Mouse (Mus musculus) G1E-ER4 (cell line): ENCODE results near the gene Spem1. TPM values are rescaled to one million over a fixed set of nuclear protein-coding genes. Genes with fewer than 3 reads are reported as not detected.

Experiments
- GATA1 ChIP-seq: IDR thresholded peaks from one replicate; pipeline ENCODE4 v1.8.0; 2012; ENCODE audit warnings: low read length, inconsistent platforms
- polyA plus RNA-seq: library from polyadenylated mRNA; stranded (reverse); fragments of >175 nt; gene quantifications from 2 replicates; pipeline ENCODE4 v1.2.3, GENCODE M21; 2012

The Spem1 gene
- polyA plus RNA-seq, 1 experiment = not detected

- TF ChIP-seq GATA1 = no peak
Measured at GRCm38 (mm10) chr11:69791420-69791819, 30.6 kb downstream of the Spem1 start.

- no peak for TF ChIP-seq GATA1
Measured at GRCm38 (mm10) chr11:69789431-69789830, 32.5 kb downstream of the Spem1 start.

GRCm38 (mm10) chr11:69787306-69787705 is 34.7 kb downstream of the Spem1 start:
- no peak for TF ChIP-seq GATA1

- TF ChIP-seq GATA1 = no peak
Measured at GRCm38 (mm10) chr11:69784793-69785272, 37.1 kb downstream of the Spem1 start.

- TF ChIP-seq GATA1 = no peak
Measured at GRCm38 (mm10) chr11:69781828-69782227, 40.2 kb downstream of the Spem1 start.

- TF ChIP-seq GATA1 = no peak
Measured at GRCm38 (mm10) chr11:69778985-69779384, 43.0 kb downstream of the Spem1 start.

- TF ChIP-seq GATA1 = no peak
Measured at GRCm38 (mm10) chr11:69778258-69778982, 43.6 kb downstream of the Spem1 start.

- TF ChIP-seq GATA1 = no peak
Measured at GRCm38 (mm10) chr11:69777504-69778257, 44.3 kb downstream of the Spem1 start.

GRCm38 (mm10) chr11:69776488-69776887 is 45.5 kb downstream of the Spem1 start:
- no peak for TF ChIP-seq GATA1

- no peak for TF ChIP-seq GATA1
Measured at GRCm38 (mm10) chr11:69775716-69776115, 46.3 kb downstream of the Spem1 start.

GRCm38 (mm10) chr11:69774961-69775360 is 47.0 kb downstream of the Spem1 start:
- TF ChIP-seq GATA1 = no peak

Other genes starting within 250 kb of the Spem1 start
- 11.0 and 23.0 TPM in 2 replicates for gene Wrap53, start 241.9 kb downstream of the Spem1 start, polyA plus RNA-seq
- gene Trp53, start 241.8 kb downstream of the Spem1 start, polyA plus RNA-seq = 209 and 211 TPM in 2 replicates
- 69.6 and 87.4 TPM in 2 replicates for gene Atp1b2, start 216.2 kb downstream of the Spem1 start, polyA plus RNA-seq
- gene Shbg, start 204.3 kb downstream of the Spem1 start, polyA plus RNA-seq = not detected in 2 replicates
- gene Sat2, start 200.2 kb downstream of the Spem1 start, polyA plus RNA-seq = not detected in 2 replicates
- 76.6 and 104 TPM in 2 replicates for gene Fxr2, start 189.2 kb downstream of the Spem1 start, polyA plus RNA-seq
- gene Sox15, start 166.9 kb downstream of the Spem1 start, polyA plus RNA-seq = 0.30 and 0.49 TPM in 2 replicates
- 24.4 and 30.0 TPM in 2 replicates for gene Mpdu1, start 159.5 kb downstream of the Spem1 start, polyA plus RNA-seq
- gene Cd68, start 156.0 kb downstream of the Spem1 start, polyA plus RNA-seq = 1.1 and 1.2 TPM in 2 replicates
- gene Eif4a1, start 149.8 kb downstream of the Spem1 start, polyA plus RNA-seq = 326 and 403 TPM in 2 replicates
- 117 and 153 TPM in 2 replicates for gene Senp3, start 140.1 kb downstream of the Spem1 start, polyA plus RNA-seq
- not detected in 2 replicates for gene Tnfsf13, start 136.4 kb downstream of the Spem1 start, polyA plus RNA-seq
- gene Tnfsf12, start 126.3 kb downstream of the Spem1 start, polyA plus RNA-seq = not detected in 2 replicates
- gene Tnfsfm13, start 126.1 kb downstream of the Spem1 start, polyA plus RNA-seq = not detected in 2 replicates
- 65.1 and 65.3 TPM in 2 replicates for gene Polr2a, start 63.5 kb downstream of the Spem1 start, polyA plus RNA-seq
- gene Slc35g3, start 60.2 kb downstream of the Spem1 start, polyA plus RNA-seq = not detected in 2 replicates
- 14.5 and 15.2 TPM in 2 replicates for gene Zbtb4, start 56.3 kb downstream of the Spem1 start, polyA plus RNA-seq
- gene Chrnb1, start 26.2 kb downstream of the Spem1 start, polyA plus RNA-seq = 0.03 and 0.11 TPM in 2 replicates
- 0.39 and 0.53 TPM in 2 replicates for gene Fgf11, start 20.3 kb downstream of the Spem1 start, polyA plus RNA-seq
- gene Tmem102, start 16.6 kb downstream of the Spem1 start, polyA plus RNA-seq = not detected in 2 replicates
- gene Gm39566, start 6.9 kb downstream of the Spem1 start, polyA plus RNA-seq = not detected in 2 replicates
- not detected in 2 replicates for gene Spem2, start 3.7 kb downstream of the Spem1 start, polyA plus RNA-seq
- 0.99 and 1.1 TPM in 2 replicates for gene Nlgn2, start 15.6 kb upstream of the Spem1 start, polyA plus RNA-seq
- gene Tmem256, start 16.3 kb upstream of the Spem1 start, polyA plus RNA-seq = 404 and 460 TPM in 2 replicates
- gene Plscr3, start 24.2 kb upstream of the Spem1 start, polyA plus RNA-seq = 43.0 and 56.9 TPM in 2 replicates
- 0.09 and 0.91 TPM in 2 replicates for gene Tnk1, start 36.5 kb upstream of the Spem1 start, polyA plus RNA-seq
- not detected in 2 replicates for gene Tmem95, start 55.8 kb upstream of the Spem1 start, polyA plus RNA-seq
- 0.27 and 0.39 TPM in 2 replicates for gene Kctd11, start 59.2 kb upstream of the Spem1 start, polyA plus RNA-seq
- gene Acap1, start 73.4 kb upstream of the Spem1 start, polyA plus RNA-seq = 107 and 119 TPM in 2 replicates
- 1.0 and 1.5 TPM in 2 replicates for gene 2810408A11Rik, start 78.8 kb upstream of the Spem1 start, polyA plus RNA-seq
- 83.2 and 85.5 TPM in 2 replicates for gene Neurl4, start 78.9 kb upstream of the Spem1 start, polyA plus RNA-seq
- 246 and 266 TPM in 2 replicates for gene Gps2, start 91.7 kb upstream of the Spem1 start, polyA plus RNA-seq
- 3,518 and 5,018 TPM in 2 replicates for gene Eif5a, start 99.8 kb upstream of the Spem1 start, polyA plus RNA-seq
- 0.19 TPM in 1 of 2 replicates, not detected in the other for gene Ybx2, start 113.6 kb upstream of the Spem1 start, polyA plus RNA-seq
- gene Slc2a4, start 126.0 kb upstream of the Spem1 start, polyA plus RNA-seq = 0.03 and 0.35 TPM in 2 replicates
- gene Cldn7, start 142.6 kb upstream of the Spem1 start, polyA plus RNA-seq = not detected in 2 replicates
- gene Ctdnep1, start 159.0 kb upstream of the Spem1 start, polyA plus RNA-seq = 224 and 279 TPM in 2 replicates
- 7.7 and 13.2 TPM in 2 replicates for gene Elp5, start 160.3 kb upstream of the Spem1 start, polyA plus RNA-seq
- 164 and 205 TPM in 2 replicates for gene Gabarap, start 169.0 kb upstream of the Spem1 start, polyA plus RNA-seq
- gene Phf23, start 173.6 kb upstream of the Spem1 start, polyA plus RNA-seq = 92.5 and 117 TPM in 2 replicates
- gene Dvl2, start 178.4 kb upstream of the Spem1 start, polyA plus RNA-seq = 59.6 and 66.9 TPM in 2 replicates
- gene Acadvl, start 193.2 kb upstream of the Spem1 start, polyA plus RNA-seq = 19.7 and 28.8 TPM in 2 replicates
- 7.4 and 7.6 TPM in 2 replicates for gene Dlg4, start 194.8 kb upstream of the Spem1 start, polyA plus RNA-seq
- gene Asgr1, start 231.9 kb upstream of the Spem1 start, polyA plus RNA-seq = not detected in 2 replicates